Mouse (Mus musculus) heart, embryonic 16.5 days (tissue): ENCODE results near the gene Cyp4f13. TPM values are rescaled to one million over a fixed set of nuclear protein-coding genes. Genes with fewer than 3 reads are reported as not detected.
A peak's percentile ranks its signal among the peaks of the same experiment; 100 is the strongest.

Source experiments
- ATAC-seq: fragments of 200-750 bp; cut with Nextera tagmentation; replicated peaks from 2 replicates; pipeline ENCODE4 v1.8.0; 2017; ENCODE audit warnings: moderate number of reproducible peaks; ENCODE audit not compliant: insufficient read depth, low FRiP score; ENCODE audit errors: extremely low read depth
- H3K27ac ChIP-seq: fragments of 300-500 bp; sonication (generic); 2 replicates; pipeline ENCODE4 v1.5.1; 2014; ENCODE audit warnings: mild to moderate bottlenecking, low read length, control low read depth, moderate library complexity
- H3K27me3 ChIP-seq: fragments of 300-500 bp; sonication (generic); 2 replicates; pipeline ENCODE4 v1.6.1; 2014; ENCODE audit warnings: low read length, mixed read lengths; ENCODE audit not compliant: control insufficient read depth, insufficient read depth
- H3K36me3 ChIP-seq: fragments of 300-500 bp; sonication (generic); 2 replicates; pipeline ENCODE4 v1.6.1; 2014; ENCODE audit not compliant: control insufficient read depth, insufficient read depth
- H3K4me1 ChIP-seq: fragments of 300-500 bp; sonication (generic); 2 replicates; pipeline ENCODE4 v1.6.1; 2014; ENCODE audit warnings: low read length, mixed read lengths; ENCODE audit not compliant: control insufficient read depth, insufficient read depth
- H3K4me2 ChIP-seq: fragments of 300-500 bp; sonication (generic); 2 replicates; pipeline ENCODE4 v1.6.1; 2014; ENCODE audit warnings: low read depth, mild to moderate bottlenecking, control low read depth, low read length
- H3K4me3 ChIP-seq: fragments of 300-500 bp; sonication (generic); 2 replicates; pipeline ENCODE4 v1.5.1; 2014; ENCODE audit warnings: mild to moderate bottlenecking, control low read depth, low read length
- H3K9ac ChIP-seq: fragments of 300-500 bp; sonication (generic); 2 replicates; pipeline ENCODE4 v1.6.1; 2014; ENCODE audit warnings: low read length, control low read depth
- H3K9me3 ChIP-seq: fragments of 300-500 bp; sonication (generic); replicated peaks from 2 replicates; pipeline ENCODE4 v1.6.1; 2016; ENCODE audit warnings: low read length; ENCODE audit not compliant: control insufficient read depth
- WGBS: fragments of 180-500 bp; shearing (Covaris S2); extraction: QIAGEN DNeasy Blood & Tissue Kit; methylation state at CpG from one replicate; pipeline ENCODE4 v1.1.7; 2014; 5-methylcytosine and 5-hydroxymethylcytosine counted together
- polyA plus RNA-seq: library from polyadenylated mRNA; unstranded; fragments of >200 nt; fragmentation: Nextera tagmentation; extraction: Ambion mirVana; gene quantifications from 2 replicates; pipeline ENCODE4 v1.2.1, GENCODE M21; 2015

Gene Cyp4f13
- polyA plus RNA-seq, 1 experiment from 2014 or later = 9.5 TPM

DNA sequence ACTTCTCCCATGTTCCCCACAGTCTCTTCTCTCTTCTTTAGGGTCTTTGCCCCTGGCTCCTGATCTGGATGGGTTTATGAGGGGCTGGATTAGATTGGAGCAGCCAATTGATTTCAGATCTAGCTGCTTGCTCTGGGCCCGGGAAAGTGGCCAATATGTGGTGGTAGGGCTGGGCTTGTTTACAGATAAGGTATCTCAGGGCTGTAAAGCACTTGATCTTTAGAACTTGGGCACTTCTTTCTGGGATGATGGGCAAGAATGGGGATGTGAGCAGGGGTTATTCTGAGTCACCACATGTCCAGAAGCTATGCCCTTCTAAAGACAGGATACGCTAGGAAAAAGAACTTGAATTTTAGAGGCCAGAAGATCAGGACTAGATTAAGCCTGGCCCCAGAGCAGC lies 28.1 kb downstream of the Cyp4f13 start:
- no peak overlapping the region for H3K27ac ChIP-seq
- 66% methylated on average over 2 of the region's 2 CpGs for whole genome bisulfite sequencing
- H3K4me1 ChIP-seq = no peaks in the 10 kb centered on the region
- H3K4me2 ChIP-seq = no peak overlapping the region
- no peaks in the 10 kb centered on the region for H3K36me3 ChIP-seq
- peaks cover 5% of the 10 kb centered on the region for H3K9me3 ChIP-seq
- H3K9ac ChIP-seq = no peak overlapping the region
- no peak for ATAC-seq
- peaks cover 2% of the 10 kb centered on the region; the same call in 1 of the 2 replicates for H3K27me3 ChIP-seq
- no peak overlapping the region for H3K4me3 ChIP-seq

- WGBS = 46% methylated on average over 2 of the region's 2 CpGs
- no peaks in the 10 kb centered on the region for H3K4me1 ChIP-seq
- H3K9ac ChIP-seq = no peak within 1 kb of the TSS
These were observed 30.1 kb downstream of the Cyp4f13 start, which contains the start of gene Cyp4f14 for GRCm38 (mm10) chr17:32917131-32917530. Cyp4f14 (minus strand) TSS chr17:32917342.

DNA sequence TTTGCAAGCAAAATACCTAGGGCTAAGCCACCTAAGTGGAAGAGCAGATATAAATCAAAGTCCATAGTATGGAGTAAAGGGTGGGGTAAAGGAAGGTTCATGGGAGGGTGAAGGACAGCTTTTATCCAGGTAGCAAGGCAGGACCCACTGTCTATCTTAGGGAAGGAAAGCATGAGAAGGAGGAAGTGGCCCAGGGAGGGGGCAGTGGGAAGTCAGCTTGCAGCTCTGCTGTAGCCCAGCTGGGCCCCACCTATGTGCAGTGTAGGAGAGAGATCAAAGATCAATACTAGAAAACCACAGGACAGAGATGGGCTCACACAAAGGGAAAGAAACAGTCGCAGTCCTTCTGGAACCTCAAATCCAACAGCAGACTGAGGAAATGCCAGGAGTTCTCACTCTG lies 31.1 kb downstream of the Cyp4f13 start:
- Histone ChIP-seq H3K9me3 (peaks cover 5% of the 10 kb centered on the region), H3K4me3 (no peak overlapping the region), H3K36me3 (no peaks in the 10 kb centered on the region), H3K9ac (no peak overlapping the region), H3K27ac (no peak overlapping the region), H3K27me3 (peaks cover 2% of the 10 kb centered on the region; the same call in 1 of the 2 replicates), H3K4me2 (no peak overlapping the region), H3K4me1 (no peaks in the 10 kb centered on the region)
- no peak for ATAC-seq
- 73% methylated on average over 1 of the region's 1 CpGs for WGBS

More at GRCm38 (mm10) chr17:32917131-32917530, 30.1 kb downstream of the Cyp4f13 start, which contains the start of gene Cyp4f14:
- no peak within 1 kb of the TSS for H3K4me3 ChIP-seq
- H3K36me3 ChIP-seq = no peaks in the 10 kb centered on the region
- ATAC-seq = no peak
- H3K27ac ChIP-seq = no peak within 1 kb of the TSS
- no peak within 1 kb of the TSS for H3K4me2 ChIP-seq
- H3K27me3 ChIP-seq = peaks cover 2% of the 10 kb centered on the region; the same call in 1 of the 2 replicates
- H3K9me3 ChIP-seq = peaks cover 5% of the 10 kb centered on the region

GRCm38 (mm10) chr17:32906172-32906571 lies 41.0 kb downstream of the Cyp4f13 start:
- no peak overlapping the region for H3K27ac ChIP-seq
- H3K36me3 ChIP-seq = no peaks in the 10 kb centered on the region
- no peak overlapping the region for H3K9ac ChIP-seq
- WGBS = 69% methylated on average over 10 of the region's 10 CpGs
- H3K4me3 ChIP-seq = no peak overlapping the region
- ATAC-seq = no peak
- H3K4me1 ChIP-seq = no peaks in the 10 kb centered on the region
- H3K27me3 ChIP-seq = no peaks in the 10 kb centered on the region
- no peaks in the 10 kb centered on the region; the same call in 1 of the 2 replicates for H3K9me3 ChIP-seq
- no peak overlapping the region for H3K4me2 ChIP-seq

DNA sequence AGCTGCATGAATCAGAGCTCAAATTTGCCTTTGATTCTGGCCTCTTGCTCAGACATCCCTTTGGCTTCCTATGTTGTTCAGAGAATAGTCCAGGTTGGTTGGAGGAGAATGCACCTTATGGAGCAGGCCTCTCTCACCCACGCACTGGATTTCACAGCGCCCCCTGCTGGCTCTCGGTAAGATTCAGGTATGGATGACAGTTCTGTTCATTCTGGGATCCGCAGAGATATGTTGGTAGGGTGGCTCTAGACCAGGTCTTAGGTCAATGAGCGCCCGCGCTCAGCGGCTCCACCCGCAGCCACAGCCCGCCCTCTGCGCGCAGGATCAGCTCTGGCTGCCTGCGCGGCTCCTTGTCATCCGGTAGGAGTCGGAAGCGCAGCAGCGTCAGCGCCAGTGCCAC lies 42.0 kb downstream of the Cyp4f13 start:
- Histone ChIP-seq H3K9me3 (no peaks in the 10 kb centered on the region; the same call in 1 of the 2 replicates), H3K4me1 (no peaks in the 10 kb centered on the region), H3K4me3 (no peak overlapping the region), H3K4me2 (peak overlapping the region; percentile 44; the same call in 1 of the 2 replicates), H3K9ac (no peak overlapping the region), H3K36me3 (no peaks in the 10 kb centered on the region), H3K27ac (no peak overlapping the region), H3K27me3 (no peaks in the 10 kb centered on the region)
- ATAC-seq = no peak
- WGBS = 8% methylated on average over 19 of the region's 19 CpGs

GRCm38 (mm10) chr17:32904414-32904813 lies 42.8 kb downstream of the Cyp4f13 start:
- WGBS = 57% methylated on average over 2 of the region's 2 CpGs
- Histone ChIP-seq H3K4me3 (no peak overlapping the region), H3K9ac (no peak overlapping the region), H3K4me2 (no peak overlapping the region), H3K27me3 (no peaks in the 10 kb centered on the region), H3K36me3 (no peaks in the 10 kb centered on the region), H3K27ac (no peak overlapping the region), H3K9me3 (no peaks in the 10 kb centered on the region; the same call in 1 of the 2 replicates), H3K4me1 (no peaks in the 10 kb centered on the region)
- no peak for ATAC-seq

GRCm38 (mm10) chr17:32901751-32902525 lies 45.3 kb downstream of the Cyp4f13 start:
- H3K4me2 ChIP-seq = no peak overlapping the region
- no peaks in the 10 kb centered on the region; the same call in 1 of the 2 replicates for H3K9me3 ChIP-seq
- no peak for ATAC-seq
- no peaks in the 10 kb centered on the region for H3K4me1 ChIP-seq
- no peaks in the 10 kb centered on the region for H3K27me3 ChIP-seq
- H3K9ac ChIP-seq = no peak overlapping the region
- no peak overlapping the region for H3K27ac ChIP-seq
- no peaks in the 10 kb centered on the region for H3K36me3 ChIP-seq
- H3K4me3 ChIP-seq = no peak overlapping the region
- 43% methylated on average over 1 of the region's 1 CpGs for WGBS

- Histone ChIP-seq H3K36me3 (no peaks in the 10 kb centered on the region), H3K27ac (no peak overlapping the region), H3K9me3 (no peaks in the 10 kb centered on the region), H3K4me2 (no peak overlapping the region), H3K4me1 (peaks cover 3% of the 10 kb centered on the region), H3K9ac (no peak overlapping the region), H3K27me3 (no peaks in the 10 kb centered on the region), H3K4me3 (no peak overlapping the region)
- 87% methylated on average over 4 of the region's 4 CpGs for WGBS
- no peak for ATAC-seq
These were observed 51.8 kb downstream of the Cyp4f13 start for GRCm38 (mm10) chr17:32895421-32895820.

- Histone ChIP-seq H3K4me1 (peaks cover 8% of the 10 kb centered on the region), H3K4me3 (no peak overlapping the region), H3K9ac (no peak overlapping the region), H3K9me3 (no peaks in the 10 kb centered on the region), H3K27ac (no peak overlapping the region), H3K4me2 (no peak overlapping the region), H3K36me3 (no peaks in the 10 kb centered on the region), H3K27me3 (no peaks in the 10 kb centered on the region)
- WGBS = 77% methylated on average over 3 of the region's 3 CpGs
- ATAC-seq = no peak
These were observed 53.3 kb downstream of the Cyp4f13 start for GRCm38 (mm10) chr17:32893901-32894300.
